Mouse (Mus musculus): ENCODE measurements around the gene Kctd13.

Gene Kctd13

GRCm38 (mm10) chr7:126941171-126941570 lies 12.5 kb downstream of the Kctd13 start:
- no peak for DNase-seq (ENCODE audit: low read depth in 1 of 2, low spot score in 2 of 2)

DNA sequence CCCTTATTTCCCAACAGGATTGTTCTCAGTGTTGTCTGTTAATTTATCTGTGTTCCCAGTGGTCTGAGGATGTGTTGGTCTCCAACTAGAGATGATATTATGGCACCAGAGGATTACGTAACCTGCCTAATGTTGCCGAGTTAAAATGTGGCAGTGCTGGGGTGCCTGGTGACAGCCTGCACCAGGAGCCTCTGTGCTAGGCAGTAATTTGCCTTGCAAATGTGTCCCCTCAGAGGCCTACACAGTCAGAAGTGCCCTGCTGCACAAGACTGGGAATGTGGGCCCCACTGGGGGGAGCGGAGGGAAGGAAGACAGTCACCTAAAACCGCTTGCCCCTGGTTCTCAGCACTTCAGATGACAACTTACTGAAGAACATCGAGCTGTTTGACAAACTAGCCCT lies 13.1 kb downstream of the Kctd13 start:
- no peak for DNase-seq (ENCODE audit: low read depth in 1 of 2, low spot score in 2 of 2)

- no peak for DNase-seq (ENCODE audit: low read depth in 1 of 2, low spot score in 2 of 2)
These were observed 17.9 kb downstream of the Kctd13 start for GRCm38 (mm10) chr7:126946530-126946929.

- DNase-seq (ENCODE audit: low read depth in 1 of 2, low spot score in 2 of 2), result no peak
These were observed 19.9 kb downstream of the Kctd13 start for GRCm38 (mm10) chr7:126948626-126949025.

DNA sequence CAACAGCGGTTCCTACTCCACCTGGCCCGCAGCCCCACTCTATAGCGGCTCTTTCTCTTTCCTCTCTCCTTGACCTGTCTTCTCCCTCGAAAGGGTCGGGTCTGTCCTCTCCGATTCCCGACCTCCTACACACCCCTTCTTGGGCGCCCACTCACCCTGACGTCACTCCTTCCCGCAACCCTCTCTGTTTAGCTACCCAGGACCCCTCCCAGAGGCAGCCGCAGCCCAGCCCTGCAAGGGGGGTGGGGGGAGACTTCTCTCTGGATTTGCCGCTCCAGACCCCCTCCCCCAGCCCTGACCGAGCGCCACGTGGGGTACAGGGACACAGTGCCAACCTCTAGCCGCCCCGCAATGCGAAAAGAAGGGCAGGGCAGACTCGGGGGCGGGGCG lies 20.7 kb downstream of the Kctd13 start, which contains the start of gene Asphd1:
Gene Asphd1 (minus strand): TSS at position 180 of the 390 bp plus-strand sequence.
- DNase-seq (ENCODE audit: low read depth in 1 of 2, low spot score in 2 of 2), result no peak

GRCm38 (mm10) chr7:126949793-126950646 lies 21.3 kb downstream of the Kctd13 start, which contains the start of gene Sez6l2:
Gene Sez6l2 (plus strand): TSS chr7:126950563.
- peak; percentile 66 to 71 for DNase-seq (ENCODE audit: low read depth in 1 of 2, low spot score in 2 of 2)

- no peak for DNase-seq (ENCODE audit: low read depth in 1 of 2, low spot score in 2 of 2)
These were observed 22.3 kb downstream of the Kctd13 start for GRCm38 (mm10) chr7:126950647-126951615.

DNA sequence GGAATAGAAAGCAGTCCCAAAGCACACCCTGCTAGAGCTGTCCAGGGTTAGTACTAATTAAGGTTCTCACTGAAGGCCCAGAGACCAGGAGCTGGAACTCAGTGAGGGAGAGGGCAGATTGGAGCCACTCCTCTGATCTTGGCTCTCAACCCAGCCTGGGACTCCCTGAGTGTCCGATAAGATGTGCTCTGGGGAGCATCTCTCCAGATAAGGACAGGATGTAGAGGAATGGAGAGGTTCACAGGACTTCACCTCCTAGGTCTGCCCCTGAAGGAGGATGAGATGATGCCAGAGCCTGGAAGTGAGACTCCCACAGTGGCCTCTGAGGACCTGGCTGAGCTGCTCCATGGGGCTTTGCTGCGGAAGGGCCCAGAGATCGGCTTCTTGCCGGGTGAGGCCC lies 23.1 kb downstream of the Kctd13 start:
- no peak for DNase-seq (ENCODE audit: low read depth in 1 of 2, low spot score in 2 of 2)

GRCm38 (mm10) chr7:126952646-126953045 lies 24.0 kb downstream of the Kctd13 start:
- DNase-seq (ENCODE audit: low read depth in 1 of 2, low spot score in 2 of 2), result no peak

GRCm38 (mm10) chr7:126955125-126955524 lies 26.4 kb downstream of the Kctd13 start:
- no peak for DNase-seq (ENCODE audit: low read depth in 1 of 2, low spot score in 2 of 2)

DNA sequence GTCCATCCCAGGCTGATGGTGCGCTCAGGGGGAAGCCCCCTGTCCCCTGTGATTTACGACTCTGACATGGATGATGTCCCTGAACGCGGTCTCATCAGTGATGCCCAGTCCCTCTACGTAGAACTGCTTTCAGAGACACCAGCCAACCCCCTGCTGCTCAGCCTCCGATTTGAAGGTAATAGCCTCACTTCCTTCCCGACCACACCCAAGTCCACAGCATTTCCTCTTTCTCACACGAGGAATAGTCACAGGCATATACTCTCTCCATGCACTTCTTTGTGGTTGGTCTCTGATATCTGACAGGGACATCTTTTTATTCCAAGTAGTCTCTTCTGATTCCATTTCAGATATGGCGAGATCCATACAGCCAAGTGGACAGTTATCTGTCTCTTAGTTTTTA lies 31.1 kb downstream of the Kctd13 start:
- no peak for DNase-seq (ENCODE audit: low read depth in 1 of 2, low spot score in 2 of 2)

DNA sequence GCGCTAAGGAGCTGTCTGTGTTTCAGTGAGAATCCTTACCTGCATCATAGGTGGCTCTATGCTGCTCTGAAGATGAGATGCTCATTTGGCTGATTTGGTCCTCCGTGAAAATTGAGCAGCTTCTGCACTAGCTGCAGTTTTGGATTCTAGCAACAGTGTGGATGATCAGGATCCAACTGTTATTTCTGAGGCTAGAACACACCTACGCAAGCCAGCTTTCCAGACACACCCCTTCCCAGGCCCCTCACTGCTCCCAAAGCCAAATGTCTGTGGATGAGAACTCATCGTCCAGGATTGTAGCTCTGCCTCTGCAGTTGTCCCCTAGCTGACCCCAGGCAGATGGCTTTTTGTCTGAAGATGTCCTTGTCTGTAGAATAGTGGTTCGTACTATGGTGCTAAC lies 32.4 kb downstream of the Kctd13 start:
- no peak for DNase-seq (ENCODE audit: low read depth in 1 of 2, low spot score in 2 of 2)

DNA sequence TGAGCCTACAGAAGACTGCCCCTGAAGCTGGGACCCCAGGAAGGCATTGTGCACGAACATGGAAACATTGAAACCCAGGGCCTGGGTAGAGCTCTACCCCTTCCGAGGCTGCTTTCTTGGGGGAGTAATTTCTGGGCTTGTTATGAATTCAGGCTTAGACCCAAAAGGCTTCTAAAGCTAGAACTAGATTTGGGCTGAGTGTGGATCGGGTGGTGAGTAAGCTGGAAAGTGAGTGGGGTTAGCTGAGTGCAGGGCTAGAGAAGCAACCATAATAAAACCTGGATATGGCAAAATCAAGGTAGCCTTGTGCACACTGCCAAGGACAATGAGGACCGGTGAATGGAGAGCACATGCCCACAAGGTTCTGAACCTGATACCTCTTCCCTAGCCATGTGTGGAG lies 33.3 kb downstream of the Kctd13 start:
- DNase-seq (ENCODE audit: low read depth in 1 of 2, low spot score in 2 of 2), result no peak

DNA sequence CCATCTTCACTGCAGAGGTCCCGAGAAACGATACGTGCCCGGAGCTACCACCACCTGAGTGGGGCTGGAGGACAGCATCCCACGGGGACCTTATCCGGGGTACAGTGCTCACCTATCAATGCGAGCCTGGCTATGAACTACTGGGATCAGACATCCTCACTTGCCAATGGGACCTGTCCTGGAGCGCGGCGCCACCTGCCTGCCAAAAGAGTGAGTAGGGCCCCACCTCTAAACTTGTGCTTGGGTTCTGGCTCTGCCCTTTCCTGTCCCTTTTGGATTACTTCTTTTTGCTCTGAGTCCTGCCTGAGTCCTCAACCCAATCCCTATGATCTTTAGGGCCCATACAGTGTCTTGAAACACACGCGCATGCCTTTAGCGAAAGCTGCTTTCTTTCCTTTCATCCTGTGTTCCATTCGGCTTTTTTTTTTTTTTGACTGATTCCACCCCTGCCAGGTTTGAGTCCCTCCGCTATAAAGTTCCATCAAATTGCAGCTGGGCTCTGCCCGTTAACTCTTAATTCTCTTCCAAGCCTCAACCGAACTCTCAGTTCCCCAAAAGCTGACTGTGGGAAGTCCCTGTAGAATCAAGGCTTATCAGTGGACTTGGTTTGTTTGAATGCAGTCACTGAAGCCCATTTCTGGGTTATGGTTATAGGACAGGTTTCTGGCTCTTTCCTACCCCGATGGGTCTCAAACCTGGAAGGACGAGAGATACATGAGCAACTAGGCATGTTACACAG lies 35.0 kb downstream of the Kctd13 start:
- DNase-seq (ENCODE audit: low read depth in 1 of 2, low spot score in 2 of 2), result no peak

GRCm38 (mm10) chr7:126965568-126965967 lies 36.9 kb downstream of the Kctd13 start:
- no peak for DNase-seq (ENCODE audit: low read depth in 1 of 2, low spot score in 2 of 2)

GRCm38 (mm10) chr7:126967361-126967760 lies 38.7 kb downstream of the Kctd13 start:
- no peak for DNase-seq (ENCODE audit: low read depth in 1 of 2, low spot score in 2 of 2)

DNA sequence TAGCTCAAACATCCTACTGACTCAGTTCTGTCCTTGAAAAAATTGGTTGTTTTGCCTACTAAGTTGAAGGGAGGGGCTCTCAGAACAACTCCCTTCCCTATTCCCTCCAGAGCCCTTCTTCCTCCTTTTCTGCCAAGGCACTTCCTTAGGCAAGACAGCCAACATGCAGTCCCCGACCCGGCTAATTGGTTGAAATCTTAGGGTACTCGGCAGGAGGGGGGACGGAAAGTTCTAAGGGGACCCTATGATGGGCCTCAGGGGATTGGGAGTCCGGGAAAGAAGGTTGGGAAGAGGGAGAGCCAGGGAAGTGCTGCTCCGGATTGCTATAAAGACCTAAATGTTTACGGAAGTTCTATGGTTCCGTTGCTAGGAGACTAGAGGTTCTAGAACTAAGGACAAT lies 46.8 kb downstream of the Kctd13 start:
- DNase-seq (ENCODE audit: low read depth in 1 of 2, low spot score in 2 of 2), result peak in 1 of 2 experiments; percentile 30

GRCm38 (mm10) chr7:126975893-126975949 lies 47.0 kb downstream of the Kctd13 start, which contains the start of gene Cdipt:
Gene Cdipt (plus strand): TSS chr7:126975914.
- DNase-seq (ENCODE audit: low read depth in 1 of 2, low spot score in 2 of 2), result no peak

- DNase-seq (ENCODE audit: low read depth in 1 of 2, low spot score in 2 of 2), result peak; percentile 88 to 91
These were observed 47.5 kb downstream of the Kctd13 start, which contains the start of gene Cdiptos for GRCm38 (mm10) chr7:126975950-126976866. Gene Cdiptos (minus strand): TSS chr7:126976098.

DNA sequence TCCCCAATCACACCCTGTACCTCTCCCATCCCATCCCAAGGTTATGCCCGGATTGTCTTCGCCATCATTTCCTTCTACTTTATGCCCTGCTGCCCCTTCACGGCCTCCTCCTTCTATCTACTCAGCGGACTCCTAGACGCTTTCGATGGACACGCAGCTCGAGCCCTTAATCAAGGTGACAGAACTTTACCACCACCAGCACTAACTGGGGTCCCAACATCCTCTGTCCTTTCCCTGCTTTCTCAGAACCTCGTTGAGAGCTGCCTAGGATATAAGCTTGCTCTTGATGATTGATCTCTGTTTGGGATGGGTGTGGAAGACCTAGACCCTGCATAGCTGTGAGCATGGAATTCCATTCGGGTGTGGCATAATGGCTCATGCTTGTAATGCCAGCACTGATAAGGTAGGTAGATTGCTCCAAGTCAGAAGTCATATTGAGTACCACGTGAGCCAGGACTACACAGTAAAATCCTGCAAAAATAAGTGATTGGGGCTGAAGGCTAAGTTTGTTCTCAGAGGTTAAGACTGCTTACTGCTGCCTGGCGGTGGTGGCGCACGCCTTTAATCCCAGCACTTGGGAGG lies 48.3 kb downstream of the Kctd13 start:
- no peak for DNase-seq (ENCODE audit: low read depth in 1 of 2, low spot score in 2 of 2)
